Mouse (Mus musculus) kidney, postnatal 4 days (tissue): ENCODE results near the gene Eci1.
A peak's percentile ranks its signal among the peaks of the same experiment; 100 is the strongest.

Source experiments
- DNase-seq, 2 experiments: peaks; one replicate each; pipeline ENCODE4 v3.0.0; 2021; ENCODE audit warnings: mixed read lengths in 2 of 2

Eci1 gene

GRCm38 (mm10) chr17:24474557-24474956 lies 48.1 kb downstream of the Eci1 start:
- no peak for DNase-seq

- no peak for DNase-seq
Observed at GRCm38 (mm10) chr17:24475586-24475985, 49.1 kb downstream of the Eci1 start.

- no peak for DNase-seq
Observed at GRCm38 (mm10) chr17:24476022-24476776, 49.8 kb downstream of the Eci1 start.

- DNase-seq, result no peak
Observed at GRCm38 (mm10) chr17:24477053-24477984, 50.9 kb downstream of the Eci1 start.

- peak in 1 of 2 experiments; percentile 39 for DNase-seq
Observed at GRCm38 (mm10) chr17:24477985-24478600, 51.7 kb downstream of the Eci1 start.

- DNase-seq, result peak; percentile 99
Observed at GRCm38 (mm10) chr17:24478663-24479380, 52.4 kb downstream of the Eci1 start, which contains the start of gene Mlst8. Gene Mlst8 (minus strand): TSS chr17:24479078.

- no peak for DNase-seq
Observed at GRCm38 (mm10) chr17:24479431-24479830, 53.0 kb downstream of the Eci1 start.

GRCm38 (mm10) chr17:24480201-24480826 lies 53.9 kb downstream of the Eci1 start:
- peak; percentile 45 to 56 for DNase-seq

- DNase-seq, result no peak
Observed at GRCm38 (mm10) chr17:24481027-24481815, 54.8 kb downstream of the Eci1 start.

- DNase-seq, result no peak
Observed at GRCm38 (mm10) chr17:24483495-24483894, 57.1 kb downstream of the Eci1 start.

- DNase-seq, result peak; percentile 47 to 57
Observed at GRCm38 (mm10) chr17:24485090-24485860, 58.8 kb downstream of the Eci1 start.

- DNase-seq, result peak; percentile 52 to 70
Observed at GRCm38 (mm10) chr17:24488186-24488661, 61.8 kb downstream of the Eci1 start, which contains the start of gene Caskin1. Gene Caskin1 (plus strand): TSS chr17:24488601.

GRCm38 (mm10) chr17:24488662-24489264 lies 62.3 kb downstream of the Eci1 start:
- DNase-seq, result peak; percentile 58 to 72
